ENCODE assay signal across 12 mouse cellular contexts in genomic region chr14:120139256-120139655, GRCm38 (mm10).
"Had no signal": no experiment of that assay in that cellular context is flagged by ENCODE, and none has a peak within 500 bp of the region (broad histone marks: within the 10 kb centered on the region; RNA-seq: fewer than 3 reads in every experiment).

No protein-coding gene starts in this region.

- H3K9ac ChIP-seq: limb, embryonic 15.5 days; liver, embryonic 14.5 days; midbrain, embryonic 15.5 days; neural tube, embryonic 13.5 days; stomach, embryonic 15.5 days had no signal

- H3K4me3 ChIP-seq: limb, embryonic 15.5 days; midbrain, embryonic 15.5 days; neural tube, embryonic 13.5 days; stomach, embryonic 15.5 days had no signal

- H3K27ac ChIP-seq: limb, embryonic 15.5 days; liver, embryonic 14.5 days; midbrain, embryonic 15.5 days; neural tube, embryonic 13.5 days; stomach, embryonic 15.5 days had no signal

- ATAC-seq: midbrain, embryonic 15.5 days had no signal

- H3K36me3 ChIP-seq: limb, embryonic 15.5 days; midbrain, embryonic 15.5 days; neural tube, embryonic 13.5 days; stomach, embryonic 15.5 days had no signal

- H3K9me3 ChIP-seq: limb, embryonic 15.5 days; midbrain, embryonic 15.5 days; neural tube, embryonic 13.5 days; stomach, embryonic 15.5 days had no signal

- H3K4me1 ChIP-seq: stomach, embryonic 15.5 days had no signal

- H3K4me2 ChIP-seq: limb, embryonic 15.5 days; midbrain, embryonic 15.5 days; neural tube, embryonic 13.5 days; stomach, embryonic 15.5 days had no signal

- H3K27me3 ChIP-seq: limb, embryonic 15.5 days; midbrain, embryonic 15.5 days; neural tube, embryonic 13.5 days; stomach, embryonic 15.5 days had no signal

- DNase-seq: kidney, adult 18-20 months; kidney, postnatal 25 days; layer of hippocampus, postnatal 36 days; lung, adult 18-20 months; right cerebral cortex, postnatal 4 days; thymus, adult 18-20 months; thymus, postnatal 14 days had no signal
